Mouse (Mus musculus): ENCODE results near the gene Aox1. TPM values are rescaled to one million over a fixed set of nuclear protein-coding genes. Genes with fewer than 3 reads are reported as not detected.

Gene Aox1
- total RNA-seq, 2 experiments from 2014 or later: not detected

DNA sequence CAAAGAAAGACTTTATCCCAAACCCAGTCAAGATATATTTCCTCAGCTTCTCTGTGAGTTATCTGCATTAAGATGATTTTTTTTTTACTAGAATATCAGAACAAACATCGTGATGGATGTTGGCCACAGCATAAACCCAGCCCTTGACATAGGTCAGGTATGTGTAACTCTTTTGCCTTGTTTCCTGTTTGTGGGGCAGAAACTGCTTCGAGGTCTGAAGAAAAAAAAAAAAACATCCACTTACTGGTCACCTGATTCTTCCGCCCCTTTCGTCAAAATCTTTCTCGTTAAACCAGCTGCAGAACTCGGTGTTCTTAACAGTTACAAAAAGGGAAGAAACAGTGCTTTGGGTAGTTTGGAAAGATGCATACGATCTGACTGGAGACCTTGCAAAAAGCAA is 72.8 kb downstream of the Aox1 start:
- peak; percentile 39 for ATAC-seq (replicated peaks; ENCODE audit: poor library complexity)

DNA sequence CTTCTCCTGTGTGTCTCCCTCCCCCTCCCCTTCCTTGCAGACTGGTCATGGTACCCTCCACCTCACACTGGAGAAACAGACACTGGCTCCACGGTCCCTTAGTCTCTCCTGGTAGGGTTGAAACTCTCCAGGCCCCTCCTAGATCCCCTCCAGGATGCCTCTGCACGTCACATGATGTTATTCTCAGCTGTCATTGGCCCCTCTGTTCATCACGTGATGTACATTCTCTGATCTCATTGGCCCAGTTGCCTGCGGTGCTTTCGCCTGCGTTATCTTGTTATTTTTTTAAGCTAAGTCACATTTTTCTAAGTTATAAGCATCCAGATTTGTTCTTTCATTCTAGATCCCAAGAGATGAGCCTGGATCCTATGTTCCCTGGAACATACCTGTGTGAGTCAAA is 76.0 kb downstream of the Aox1 start:
- ATAC-seq (replicated peaks; ENCODE audit: poor library complexity): no peak

DNA sequence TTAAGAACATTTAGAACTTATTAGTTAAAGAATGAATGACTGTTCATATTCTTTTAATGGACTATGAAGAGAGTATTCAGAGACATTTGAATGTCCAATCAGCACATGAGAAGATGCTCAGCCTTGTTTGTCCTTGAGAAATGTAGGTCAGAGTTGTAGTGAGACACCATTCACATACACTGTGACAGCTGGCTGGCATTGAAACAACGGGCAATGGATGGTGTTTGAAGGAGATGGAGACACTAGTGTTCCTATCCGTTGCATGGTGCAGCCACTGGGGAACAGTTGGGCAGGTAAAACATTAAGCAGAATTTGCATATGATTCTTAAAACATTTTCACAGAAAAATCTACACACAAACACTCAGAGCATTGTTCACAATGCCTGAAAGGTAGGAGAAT is 77.3 kb downstream of the Aox1 start:
- ATAC-seq (replicated peaks; ENCODE audit: poor library complexity): no peak

DNA sequence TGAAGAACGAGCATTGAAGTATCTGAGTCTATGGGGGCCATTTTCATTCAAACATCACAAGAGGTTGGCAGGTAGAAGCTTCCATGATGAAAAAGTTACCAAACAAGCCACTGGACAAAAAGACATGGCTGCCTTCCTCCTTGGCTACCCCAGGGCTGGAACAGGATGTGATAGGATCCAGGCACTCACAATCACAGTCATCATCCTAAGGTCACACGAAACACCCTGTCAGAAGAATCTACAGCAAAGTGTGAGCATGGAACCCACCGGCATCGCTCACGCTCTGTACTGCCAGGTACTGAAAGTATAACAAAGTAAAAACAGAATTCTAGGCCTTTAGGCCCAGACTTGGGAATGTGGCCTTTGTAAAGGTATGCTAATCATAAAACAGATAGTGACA is 80.5 kb downstream of the Aox1 start:
- no peak for ATAC-seq (replicated peaks; ENCODE audit: poor library complexity)

- 0 out of 2 replicates have a peak, but pooled peaks have one; percentile 26 for ATAC-seq (replicated peaks; ENCODE audit: poor library complexity)
Observed at GRCm38 (mm10) chr1:58111315-58111714, 81.6 kb downstream of the Aox1 start.

- peak; percentile 62 for ATAC-seq (replicated peaks; ENCODE audit: poor library complexity)
Observed at GRCm38 (mm10) chr1:58112880-58113279, 83.1 kb downstream of the Aox1 start, which contains the start of gene Aox3. Aox3 (plus strand) TSS chr1:58113130.

DNA sequence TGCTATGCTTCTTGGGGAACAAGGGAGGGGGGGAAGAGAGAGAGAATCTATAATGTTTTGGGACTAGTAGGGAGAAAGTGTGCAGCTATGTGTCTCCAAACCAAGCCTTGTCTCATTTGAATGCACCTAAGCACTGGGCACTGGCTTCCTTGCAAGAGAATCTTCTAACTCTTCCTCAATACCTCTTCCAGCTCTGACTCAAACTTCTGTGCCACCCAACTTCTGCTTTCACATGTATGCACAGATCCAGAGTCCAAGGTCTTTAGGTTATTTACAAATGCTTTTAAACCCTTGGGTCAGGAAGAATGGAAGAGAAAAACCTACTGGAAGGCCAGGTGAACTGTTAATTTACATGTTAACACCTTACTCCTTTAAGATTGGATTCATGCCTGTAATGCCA is 83.7 kb downstream of the Aox1 start:
- ATAC-seq (replicated peaks; ENCODE audit: poor library complexity): peak; percentile 70

GRCm38 (mm10) chr1:58114021-58114560 is 84.4 kb downstream of the Aox1 start:
- ATAC-seq (replicated peaks; ENCODE audit: poor library complexity): peak; percentile 65

DNA sequence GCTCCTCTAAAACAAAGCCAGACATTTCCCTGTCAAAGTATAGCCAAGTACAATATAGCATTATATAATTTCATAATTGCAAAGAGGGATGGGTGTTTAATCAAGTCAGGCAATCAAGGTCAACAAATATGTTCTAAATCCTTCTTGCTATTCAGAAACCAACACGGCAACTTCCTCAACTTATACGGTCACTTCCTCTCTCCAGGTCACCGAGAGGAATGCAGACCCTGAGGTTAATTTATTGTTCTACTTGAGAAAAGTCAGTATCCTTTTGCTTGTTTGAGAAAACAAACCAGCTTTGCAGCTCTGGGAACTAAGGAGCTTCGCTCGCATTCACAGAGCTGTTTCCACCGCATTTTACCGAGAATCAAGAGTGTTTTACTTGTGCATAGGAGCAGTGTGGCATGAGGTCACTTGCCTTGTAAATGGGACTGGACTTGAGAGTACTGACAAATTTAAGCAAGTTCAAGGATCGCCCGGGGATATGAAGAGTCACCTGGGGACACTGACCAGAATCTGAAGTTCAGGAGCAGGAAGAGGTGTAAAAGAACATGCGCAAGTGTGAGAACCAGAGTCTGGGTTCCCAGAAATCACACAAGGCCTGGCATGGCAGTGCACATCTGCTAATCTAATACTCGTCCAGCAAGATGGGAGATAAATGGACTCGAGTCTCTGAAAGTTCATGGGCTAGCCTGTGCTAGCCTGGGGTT is 85.1 kb downstream of the Aox1 start:
- peak; percentile 52; the same call in 1 of the 2 replicates for ATAC-seq (replicated peaks; ENCODE audit: poor library complexity)

DNA sequence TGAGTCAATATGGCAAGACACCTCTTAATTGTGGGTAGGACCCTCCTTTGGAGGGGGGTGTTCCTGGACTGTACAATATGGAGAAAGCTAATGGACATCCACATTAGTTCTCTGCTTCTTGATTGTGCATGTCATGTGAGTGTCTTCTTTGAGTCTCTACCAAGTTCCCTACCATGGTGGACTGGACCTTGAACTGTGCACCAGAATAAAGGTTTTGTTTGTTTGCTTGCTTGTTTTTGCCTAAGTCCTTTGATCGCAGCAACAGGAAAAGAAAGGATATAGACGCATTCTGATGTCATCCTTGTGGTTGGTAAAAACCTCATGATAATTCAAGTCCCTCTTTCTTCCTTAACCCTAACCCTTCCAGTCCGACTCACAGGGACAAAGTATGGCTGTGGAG is 88.5 kb downstream of the Aox1 start:
- no peak for ATAC-seq (replicated peaks; ENCODE audit: poor library complexity)

DNA sequence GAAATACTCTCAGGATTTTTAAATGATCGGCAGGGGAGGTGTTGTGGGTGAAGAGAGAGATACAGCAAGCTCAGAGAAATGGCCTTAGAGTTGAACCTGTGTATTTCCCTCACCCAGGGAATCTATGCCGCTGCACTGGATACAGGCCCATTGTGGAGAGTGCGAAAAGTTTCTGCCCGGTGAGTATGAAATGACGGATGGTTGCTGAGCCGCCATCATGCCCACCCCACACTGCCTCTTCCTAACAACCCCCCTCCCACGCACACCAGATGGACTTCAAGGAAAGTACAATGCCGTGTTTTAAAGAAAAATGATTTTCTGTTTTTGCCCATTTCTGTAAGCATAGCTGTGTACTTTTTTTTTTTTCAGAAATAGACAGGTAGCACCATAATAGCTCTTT is 95.2 kb downstream of the Aox1 start:
- no peak for ATAC-seq (replicated peaks; ENCODE audit: poor library complexity)

- ATAC-seq (replicated peaks; ENCODE audit: poor library complexity): peak; percentile 64
Observed at GRCm38 (mm10) chr1:58137891-58138290, 108.2 kb downstream of the Aox1 start.

DNA sequence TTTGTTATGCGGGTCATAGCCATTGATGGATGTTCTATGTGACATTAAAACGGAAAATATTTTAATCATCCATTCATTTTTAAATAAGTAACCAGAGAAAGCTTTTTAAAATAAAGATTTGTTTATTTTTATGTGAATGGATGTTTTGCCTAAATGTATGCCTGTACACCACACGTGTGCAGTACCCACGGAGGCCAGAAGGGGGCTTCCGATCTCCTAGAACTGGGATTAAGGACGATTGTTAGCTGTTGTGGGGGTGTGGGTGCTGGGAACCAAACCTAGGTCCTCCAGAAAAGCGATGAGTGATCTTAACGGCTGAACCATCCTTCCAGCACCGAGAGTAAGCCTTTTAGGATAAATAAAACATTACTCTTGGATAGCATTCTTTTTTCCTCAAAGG is 109.3 kb downstream of the Aox1 start:
- no peak for ATAC-seq (replicated peaks; ENCODE audit: poor library complexity)

DNA sequence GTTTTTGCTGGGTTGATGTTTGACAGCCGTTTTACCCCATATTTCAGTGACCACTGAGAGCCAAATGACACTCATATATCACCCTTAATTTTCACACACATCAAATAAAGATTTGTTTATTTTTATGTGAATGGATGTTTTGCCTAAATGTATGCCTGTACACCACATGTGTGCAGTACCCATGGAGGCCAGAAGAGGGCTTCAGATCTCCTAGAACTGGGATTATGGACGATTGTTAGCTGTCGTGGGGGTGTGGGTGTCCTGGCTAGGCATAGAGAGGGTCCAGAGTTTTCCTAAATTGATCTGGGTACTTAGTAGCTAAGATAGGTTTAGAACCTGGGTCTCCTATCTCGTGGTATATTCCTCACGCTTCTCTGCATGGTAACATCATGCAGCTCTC is 110.9 kb downstream of the Aox1 start:
- no peak for ATAC-seq (replicated peaks; ENCODE audit: poor library complexity)

DNA sequence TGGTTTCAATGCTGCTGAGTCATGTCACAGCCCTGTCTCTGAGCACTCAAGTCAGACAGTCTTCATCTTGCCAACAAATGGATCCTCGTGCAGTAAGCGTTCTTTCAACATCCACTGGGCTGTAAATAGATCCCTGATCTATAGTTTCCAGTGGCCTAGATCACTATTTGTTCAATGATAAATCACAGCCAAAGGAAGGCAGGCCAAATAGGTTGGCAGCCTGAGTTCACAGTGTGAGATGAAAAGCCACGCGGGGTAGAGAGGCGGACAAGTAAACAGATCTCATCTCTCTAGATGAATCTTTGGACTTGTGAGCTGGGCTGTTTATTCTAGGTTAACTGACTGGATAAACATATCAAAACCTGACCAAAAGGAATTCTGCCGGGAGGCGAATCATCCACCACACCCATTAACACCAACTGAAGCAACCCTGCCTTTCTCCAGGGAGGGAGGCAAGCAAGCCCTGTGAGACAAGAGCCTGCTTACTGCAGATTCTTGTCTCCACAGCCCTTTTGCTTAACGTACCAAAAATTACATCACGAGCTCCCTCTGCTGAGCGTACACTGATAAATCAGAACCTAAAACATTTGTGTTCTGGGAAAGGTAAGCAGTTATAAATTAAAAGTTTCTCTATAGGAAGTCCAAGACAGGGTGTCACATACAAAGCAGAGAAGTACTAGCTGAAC is 114.8 kb downstream of the Aox1 start:
- ATAC-seq (replicated peaks; ENCODE audit: poor library complexity): no peak

DNA sequence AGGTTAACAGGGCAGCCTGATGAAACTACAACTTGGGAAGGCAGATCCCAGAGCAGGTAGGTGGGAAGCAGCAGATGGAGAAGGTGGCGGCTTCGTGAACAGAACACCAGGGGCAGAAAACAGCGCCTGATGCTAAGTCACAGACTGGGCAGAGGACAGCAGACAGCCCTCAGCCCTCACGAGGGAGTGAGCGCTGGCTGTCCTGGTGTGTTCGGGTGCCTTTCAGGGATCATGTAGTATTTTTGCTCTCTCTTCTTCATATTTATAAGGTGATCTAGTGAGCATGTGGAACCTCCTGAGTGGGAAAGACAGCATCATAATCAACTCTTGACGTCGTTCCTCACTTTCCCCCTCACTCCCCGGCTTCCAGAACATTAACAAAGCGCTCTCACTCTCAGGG is 116.3 kb downstream of the Aox1 start:
- no peak for ATAC-seq (replicated peaks; ENCODE audit: poor library complexity)

DNA sequence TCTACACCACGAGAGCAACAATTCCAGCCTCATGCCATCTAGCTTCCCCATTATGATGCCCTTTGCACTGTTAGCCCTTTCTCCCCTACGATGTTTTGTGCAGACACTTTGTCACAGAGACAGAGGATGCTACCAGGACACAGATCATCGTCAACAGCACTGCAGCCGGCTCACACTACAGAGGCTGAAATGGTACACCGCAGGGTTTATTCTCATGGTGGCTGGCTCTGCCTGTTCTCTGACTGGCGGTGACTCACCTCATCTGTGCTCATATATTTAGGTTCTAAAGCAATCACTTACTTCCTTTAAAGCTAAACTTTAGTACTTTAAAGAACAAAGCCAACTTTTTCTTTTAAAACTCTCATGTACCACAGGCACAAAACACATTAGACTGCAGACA is 118.0 kb downstream of the Aox1 start:
- no peak for ATAC-seq (replicated peaks; ENCODE audit: poor library complexity)

DNA sequence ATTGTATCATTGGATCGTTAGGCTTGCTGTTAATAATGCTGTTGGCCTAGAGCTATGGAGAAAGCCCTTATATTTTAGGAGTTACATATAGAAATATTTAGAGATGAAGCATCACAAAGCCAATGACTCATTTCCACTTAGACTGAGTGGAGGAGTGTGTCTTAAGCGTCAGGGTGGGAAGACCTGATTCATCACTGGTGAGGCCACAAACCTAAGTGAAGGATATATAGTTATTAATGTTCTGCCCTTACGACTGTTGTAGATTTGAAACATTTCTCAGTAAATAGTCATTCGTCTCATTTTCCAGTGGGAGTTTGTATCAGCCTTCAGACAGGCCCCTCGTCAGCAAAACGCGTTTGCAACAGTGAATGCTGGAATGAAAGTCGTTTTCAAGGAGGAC is 122.5 kb downstream of the Aox1 start:
- ATAC-seq (replicated peaks; ENCODE audit: poor library complexity): no peak

Measured in megakaryocyte progenitor cell, adult 5-6 weeks (primary cell).